Mouse (Mus musculus) thymus, postnatal 4 days (tissue): ENCODE data around the gene Gm49384.

Experiments
- DNase-seq: peaks from one replicate; pipeline ENCODE4 v3.0.0; 2021

The Gm49384 gene

GRCm38 (mm10) chr12:69198985-69199384 is 5.1 kb downstream of the Gm49384 start:
- DNase-seq: no peak

GRCm38 (mm10) chr12:69198164-69198535 is 5.9 kb downstream of the Gm49384 start, which contains the start of gene Dnaaf2:
TSS of gene Dnaaf2 (minus strand) at chr12:69198429.
- DNase-seq: peak; percentile 69

- DNase-seq: peak; percentile 66
These were observed 6.5 kb downstream of the Gm49384 start for GRCm38 (mm10) chr12:69197378-69198163.

- peak; percentile 74 for DNase-seq
These were observed 7.4 kb downstream of the Gm49384 start, which contains the start of gene Gm49383 for GRCm38 (mm10) chr12:69196444-69197377. TSS of gene Gm49383 (minus strand) at chr12:69197104.

- no peak for DNase-seq
These were observed 11.4 kb downstream of the Gm49384 start for GRCm38 (mm10) chr12:69192637-69193036.

GRCm38 (mm10) chr12:69191396-69191795 is 12.7 kb downstream of the Gm49384 start:
- DNase-seq: no peak

- DNase-seq: peak; percentile 48
These were observed 13.5 kb downstream of the Gm49384 start for GRCm38 (mm10) chr12:69190522-69190921.

GRCm38 (mm10) chr12:69190074-69190473 is 14.0 kb downstream of the Gm49384 start:
- no peak for DNase-seq

GRCm38 (mm10) chr12:69186811-69187471 is 17.1 kb downstream of the Gm49384 start:
- no peak for DNase-seq

- DNase-seq: no peak
These were observed 18.7 kb downstream of the Gm49384 start for GRCm38 (mm10) chr12:69185371-69185770.

- DNase-seq: no peak
These were observed 19.4 kb downstream of the Gm49384 start for GRCm38 (mm10) chr12:69184342-69185295.

- DNase-seq: peak; percentile 99
These were observed 20.3 kb downstream of the Gm49384 start, which contains the start of the genes Rpl36al and Mgat2 for GRCm38 (mm10) chr12:69183583-69184308. TSS of gene Rpl36al (minus strand) at chr12:69184083. TSS of gene Mgat2 (plus strand) at chr12:69184157.

GRCm38 (mm10) chr12:69181800-69182199 is 22.3 kb downstream of the Gm49384 start:
- DNase-seq: no peak

- no peak for DNase-seq
These were observed 24.7 kb downstream of the Gm49384 start for GRCm38 (mm10) chr12:69179371-69179770.

GRCm38 (mm10) chr12:69177526-69177925 is 26.5 kb downstream of the Gm49384 start:
- no peak for DNase-seq

GRCm38 (mm10) chr12:69175975-69176374 is 28.1 kb downstream of the Gm49384 start:
- no peak for DNase-seq

GRCm38 (mm10) chr12:69171307-69171706 is 32.8 kb downstream of the Gm49384 start:
- no peak for DNase-seq

GRCm38 (mm10) chr12:69168461-69169106 is 35.5 kb downstream of the Gm49384 start, which contains the start of gene Lrr1:
TSS of gene Lrr1 (plus strand) at chr12:69168814.
- DNase-seq: peak; percentile 88

GRCm38 (mm10) chr12:69167656-69168460 is 36.2 kb downstream of the Gm49384 start:
- no peak for DNase-seq
